Mouse (Mus musculus) E14TG2a.4 (cell line): ENCODE results near the gene Jakmip3.

Experiments
- CTCF ChIP-seq: conservative IDR thresholded peaks from 2 replicates; pipeline ENCODE4 v1.5.1; 2014; ENCODE audit warnings: low read length
- NANOG ChIP-seq: IDR thresholded peaks from 2 replicates; pipeline ENCODE4 v1.6.1; 2014; ENCODE audit warnings: borderline replicate concordance, low read length, mixed read lengths
- POU5F1 ChIP-seq: IDR thresholded peaks from 2 replicates; pipeline ENCODE4 v1.6.1; 2014; ENCODE audit warnings: low read length, borderline replicate concordance

DNA sequence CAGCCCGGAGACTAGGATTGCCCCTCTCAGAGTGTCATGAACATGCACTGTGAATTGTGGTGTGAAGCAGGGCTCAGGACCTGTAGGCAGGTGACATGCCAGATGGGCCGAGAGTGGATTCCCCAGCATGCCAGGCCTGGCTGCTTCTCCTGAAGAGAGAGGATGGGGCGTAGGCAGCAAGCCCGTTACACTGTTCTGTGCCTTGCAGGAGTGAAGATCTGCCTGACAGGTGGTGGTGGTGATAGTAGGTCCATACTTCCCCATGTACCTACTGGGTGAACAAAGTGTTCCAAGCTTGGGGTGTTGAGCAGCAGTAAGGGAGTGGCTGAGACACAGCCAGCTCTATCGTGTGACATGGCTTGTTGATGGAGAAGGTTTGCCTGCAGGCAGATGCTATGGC lies 152.6 kb downstream of the Jakmip3 start:
- TF ChIP-seq CTCF = no peak
- no peak for TF ChIP-seq NANOG
- no peak for TF ChIP-seq POU5F1
